Mouse (Mus musculus) intestine, embryonic 14.5 days (tissue): ENCODE results near the gene Tnnt3. TPM values are rescaled to one million over a fixed set of nuclear protein-coding genes. Genes with fewer than 3 reads are reported as not detected.
A peak's percentile ranks its signal among the peaks of the same experiment; 100 is the strongest.

ENCODE experiments used
- ATAC-seq: fragments of 200-750 bp; cut with Nextera tagmentation; replicated peaks from 2 replicates; pipeline ENCODE4 v1.8.0; 2017; ENCODE audit warnings: low read depth, moderate number of reproducible peaks, moderate TSS enrichment, moderate library complexity; ENCODE audit not compliant: low FRiP score, low TSS enrichment
- DNase-seq: peaks from one replicate; pipeline ENCODE4 v3.0.0-alpha.2; 2018; ENCODE audit warnings: low spot score
- H3K27ac ChIP-seq: fragments of 300-500 bp; sonication (generic); 2 replicates; pipeline ENCODE4 v1.5.1; 2014; ENCODE audit warnings: low read depth, mild to moderate bottlenecking, control low read depth
- H3K27me3 ChIP-seq: fragments of 300-500 bp; sonication (generic); replicated peaks from 2 replicates; pipeline ENCODE4 v1.6.1; 2014; ENCODE audit warnings: low read length, control low read depth; ENCODE audit not compliant: control insufficient read depth, insufficient read depth
- H3K36me3 ChIP-seq: fragments of 300-500 bp; sonication (generic); 2 replicates; pipeline ENCODE4 v1.6.1; 2014; ENCODE audit warnings: low read length, control low read depth; ENCODE audit not compliant: control insufficient read depth, insufficient read depth
- H3K4me1 ChIP-seq: fragments of 300-500 bp; sonication (generic); replicated peaks from 2 replicates; pipeline ENCODE4 v1.6.1; 2014; ENCODE audit warnings: low read length, control low read depth, mixed read lengths; ENCODE audit not compliant: control insufficient read depth, insufficient read depth
- H3K4me2 ChIP-seq: fragments of 300-500 bp; sonication (generic); 2 replicates; pipeline ENCODE4 v1.6.1; 2014; ENCODE audit warnings: low read length
- H3K4me3 ChIP-seq: fragments of 300-500 bp; sonication (generic); 2 replicates; pipeline ENCODE4 v1.5.1; 2014; ENCODE audit warnings: low read depth, low read length, control low read depth, mixed read lengths
- H3K9ac ChIP-seq: fragments of 300-500 bp; sonication (generic); 2 replicates; pipeline ENCODE4 v1.6.1; 2014; ENCODE audit warnings: mild to moderate bottlenecking, low read length
- H3K9me3 ChIP-seq: fragments of 300-500 bp; sonication (generic); 2 replicates; pipeline ENCODE4 v1.6.1; 2016; ENCODE audit warnings: low read length, control low read depth; ENCODE audit not compliant: control insufficient read depth
- WGBS: fragments of 180-500 bp; shearing (Covaris S2); extraction: QIAGEN DNeasy Blood & Tissue Kit; methylation state at CpG from one replicate; pipeline ENCODE4 v1.1.7; 2014; 5-methylcytosine and 5-hydroxymethylcytosine counted together
- polyA plus RNA-seq: library from polyadenylated mRNA; unstranded; fragments of >200 nt; fragmentation: Nextera tagmentation; extraction: Ambion mirVana; gene quantifications from 2 replicates; pipeline ENCODE4 v1.2.1, GENCODE M21; 2014

The Tnnt3 gene
- polyA plus RNA-seq, 1 experiment from 2014 or later = 2.4 TPM

GRCm38 (mm10) chr7:142478574-142478973, 20.1 kb upstream of the Tnnt3 start:
- peak overlapping the region; percentile 33; the same call in 1 of the 2 replicates for H3K27ac ChIP-seq
- 77% methylated on average over 2 of the region's 2 CpGs for WGBS
- H3K9ac ChIP-seq = no peak overlapping the region

DNA sequence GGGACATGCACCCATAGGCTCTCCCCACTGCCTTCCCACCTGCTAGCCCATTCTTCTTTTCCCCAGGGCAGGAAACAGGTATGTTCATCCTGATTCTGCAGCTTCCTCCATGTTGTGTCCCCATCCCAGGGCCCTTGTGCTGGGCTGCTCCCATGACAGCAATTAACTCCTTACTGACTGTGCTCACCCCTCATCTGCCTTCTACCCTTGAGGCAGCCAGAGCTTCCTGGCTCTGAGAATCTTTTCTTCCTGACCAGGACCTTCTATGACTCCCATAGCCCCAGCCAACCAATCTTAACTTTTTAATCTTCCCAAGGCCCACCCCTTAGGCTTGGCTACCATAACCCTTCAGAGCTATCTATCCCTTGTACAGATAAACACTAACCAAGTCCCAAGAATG, 19.3 kb upstream of the Tnnt3 start:
- H3K4me1 ChIP-seq = peaks cover 65% of the 10 kb centered on the region
- no peaks in the 10 kb centered on the region for H3K9me3 ChIP-seq
- no peak for ATAC-seq
- no peak overlapping the region for H3K4me2 ChIP-seq
- no peak overlapping the region for H3K4me3 ChIP-seq
- H3K27ac ChIP-seq = 0 out of 2 replicates have a peak overlapping the region, but pooled peaks have one; percentile 99
- H3K36me3 ChIP-seq = peaks cover 21% of the 10 kb centered on the region; the same call in 1 of the 2 replicates
- no peak for DNase-seq
- no peak overlapping the region for H3K9ac ChIP-seq
- no peaks in the 10 kb centered on the region for H3K27me3 ChIP-seq

More at GRCm38 (mm10) chr7:142478574-142478973, 20.1 kb upstream of the Tnnt3 start:
- peaks cover 17% of the 10 kb centered on the region; the same call in 1 of the 2 replicates for H3K36me3 ChIP-seq
- ATAC-seq (no peak), DNase-seq (no peak)
- peaks cover 65% of the 10 kb centered on the region for H3K4me1 ChIP-seq
- no peak overlapping the region for H3K4me3 ChIP-seq
- H3K27me3 ChIP-seq = no peaks in the 10 kb centered on the region
- no peaks in the 10 kb centered on the region for H3K9me3 ChIP-seq
- H3K4me2 ChIP-seq = peak overlapping the region; percentile 46

DNA sequence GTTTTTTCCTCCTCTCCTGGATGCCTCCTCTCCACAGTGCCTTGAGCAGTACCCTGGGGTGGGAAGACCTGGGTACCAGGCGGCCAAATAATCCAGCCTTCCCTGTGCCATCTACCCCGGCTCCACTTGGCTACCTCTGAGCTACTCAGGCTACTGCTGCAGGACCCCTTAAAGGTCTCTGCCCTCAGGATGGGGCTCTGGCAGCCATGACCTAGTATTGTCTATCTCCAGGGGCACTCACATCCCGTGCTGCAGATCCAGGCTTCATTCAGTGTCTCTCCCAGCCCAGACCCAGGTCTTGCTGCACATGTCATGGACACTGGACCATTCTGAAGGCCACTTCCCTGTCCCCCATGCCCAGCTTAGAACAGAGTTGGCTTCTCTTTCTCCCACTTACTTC, 18.8 kb upstream of the Tnnt3 start:
- H3K9ac ChIP-seq = no peak overlapping the region
- peak overlapping the region; percentile 99 for H3K27ac ChIP-seq
- no peaks in the 10 kb centered on the region for H3K27me3 ChIP-seq
- no peak overlapping the region for H3K4me2 ChIP-seq
- H3K9me3 ChIP-seq = no peaks in the 10 kb centered on the region
- 94% methylated on average over 3 of the region's 3 CpGs for WGBS
- H3K4me3 ChIP-seq = no peak overlapping the region
- ATAC-seq (no peak), DNase-seq (no peak)
- H3K36me3 ChIP-seq = peaks cover 26% of the 10 kb centered on the region
- H3K4me1 ChIP-seq = peaks cover 67% of the 10 kb centered on the region

GRCm38 (mm10) chr7:142480661-142481060, 18.0 kb upstream of the Tnnt3 start:
- 85% methylated on average over 3 of the region's 3 CpGs for WGBS
- peak overlapping the region; percentile 4; the same call in 1 of the 2 replicates for H3K4me2 ChIP-seq
- H3K27me3 ChIP-seq = no peaks in the 10 kb centered on the region
- no peak overlapping the region for H3K4me3 ChIP-seq
- no peaks in the 10 kb centered on the region for H3K9me3 ChIP-seq
- no peak for ATAC-seq
- no peak for DNase-seq
- peak overlapping the region; percentile 69 for H3K9ac ChIP-seq
- peak overlapping the region; percentile 99 for H3K27ac ChIP-seq
- H3K36me3 ChIP-seq = peaks cover 34% of the 10 kb centered on the region
- peaks cover 60% of the 10 kb centered on the region for H3K4me1 ChIP-seq

GRCm38 (mm10) chr7:142481186-142481567, 17.5 kb upstream of the Tnnt3 start:
- DNase-seq (peak; percentile 94), ATAC-seq (peak; percentile 6)
- Histone ChIP-seq H3K9ac (peak overlapping the region; percentile 69), H3K4me3 (peak overlapping the region; percentile 16), H3K27me3 (no peaks in the 10 kb centered on the region), H3K9me3 (no peaks in the 10 kb centered on the region), H3K4me2 (peak overlapping the region; percentile 57), H3K36me3 (peaks cover 39% of the 10 kb centered on the region), H3K4me1 (peaks cover 55% of the 10 kb centered on the region), H3K27ac (peak overlapping the region; percentile 99)
- 10% methylated on average over 5 of the region's 5 CpGs for WGBS

DNA sequence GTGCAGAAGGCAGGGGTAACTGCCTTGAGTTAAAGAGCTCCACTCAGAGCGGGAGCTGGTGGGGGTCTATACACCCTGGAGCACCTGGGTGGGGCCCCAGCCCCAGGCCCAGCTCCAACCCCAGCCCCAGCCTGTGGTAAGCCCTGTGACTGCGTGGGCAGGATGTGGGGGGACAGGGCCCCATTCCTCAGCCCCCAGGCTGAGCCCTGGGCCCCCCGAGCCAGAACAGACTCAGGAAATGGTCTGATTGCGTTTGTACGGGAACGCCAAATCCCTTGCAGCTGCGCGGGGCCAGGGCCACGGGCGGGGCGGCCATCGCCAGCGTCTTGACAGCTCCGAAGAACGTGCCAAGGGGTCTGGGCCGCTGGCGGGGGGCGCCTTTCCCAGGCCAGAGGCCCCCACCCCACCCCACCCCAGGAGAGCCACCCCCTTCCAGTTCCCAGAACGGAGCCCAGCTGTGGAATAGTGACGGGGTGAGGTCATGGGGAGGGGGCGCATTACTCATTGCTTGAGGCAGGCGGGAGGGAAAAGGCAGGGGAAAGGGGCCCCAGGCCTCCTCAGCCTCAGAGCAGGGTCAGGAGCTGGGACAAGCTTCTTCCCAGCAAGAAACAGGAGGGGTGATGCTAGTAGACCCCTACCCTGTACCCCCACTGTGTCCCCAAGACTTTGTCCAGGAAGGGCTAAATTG, 16.9 kb upstream of the Tnnt3 start:
- H3K4me1 ChIP-seq = peaks cover 59% of the 10 kb centered on the region
- peak overlapping the region; percentile 57 for H3K4me2 ChIP-seq
- H3K4me3 ChIP-seq = peak overlapping the region; percentile 16
- peaks cover 41% of the 10 kb centered on the region for H3K36me3 ChIP-seq
- no peaks in the 10 kb centered on the region for H3K27me3 ChIP-seq
- 1% methylated on average over 21 of the region's 22 CpGs for WGBS
- peak overlapping the region; percentile 69 for H3K9ac ChIP-seq
- peak; percentile 92 for DNase-seq
- peak; percentile 78 for ATAC-seq
- H3K27ac ChIP-seq = peak overlapping the region; percentile 99
- no peaks in the 10 kb centered on the region for H3K9me3 ChIP-seq

DNA sequence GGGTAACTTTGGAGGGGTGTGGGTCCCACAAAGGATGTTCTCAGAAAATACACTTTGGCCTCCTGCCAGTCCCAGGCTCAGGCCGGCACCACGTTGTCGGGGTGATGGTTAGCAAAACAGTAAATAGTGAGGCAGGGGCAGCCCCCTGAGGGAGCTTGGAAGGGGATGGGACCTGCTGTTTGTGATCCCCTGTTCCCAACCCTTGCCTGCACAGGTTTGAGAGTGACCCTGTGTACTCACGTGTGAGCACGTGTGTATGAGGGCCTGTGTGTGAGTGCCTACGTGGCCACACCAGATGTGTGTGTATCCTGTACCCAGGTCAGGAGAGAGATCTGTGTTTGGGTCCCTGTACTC, 16.4 kb upstream of the Tnnt3 start:
- WGBS = 15% methylated on average over 6 of the region's 6 CpGs
- Histone ChIP-seq H3K9me3 (no peaks in the 10 kb centered on the region), H3K27me3 (no peaks in the 10 kb centered on the region), H3K4me1 (peaks cover 64% of the 10 kb centered on the region), H3K27ac (peak overlapping the region; percentile 99), H3K9ac (peak overlapping the region; percentile 69), H3K36me3 (peaks cover 38% of the 10 kb centered on the region), H3K4me2 (peak overlapping the region; percentile 57), H3K4me3 (0 out of 2 replicates have a peak overlapping the region, but pooled peaks have one; percentile 16)
- no peak for DNase-seq
- ATAC-seq = peak; percentile 42

- 18% methylated on average over 11 of the region's 11 CpGs for WGBS
- H3K27me3 ChIP-seq = no peaks in the 10 kb centered on the region
- H3K36me3 ChIP-seq = peaks cover 36% of the 10 kb centered on the region
- ATAC-seq (peak; percentile 42), DNase-seq (no peak)
- H3K4me1 ChIP-seq = peaks cover 67% of the 10 kb centered on the region
- H3K27ac ChIP-seq = peak overlapping the region; percentile 99
- H3K9me3 ChIP-seq = no peaks in the 10 kb centered on the region
- no peak overlapping the region for H3K4me2 ChIP-seq
- peak overlapping the region; percentile 69 for H3K9ac ChIP-seq
- no peak overlapping the region for H3K4me3 ChIP-seq
Measured at GRCm38 (mm10) chr7:142483136-142483535, 15.5 kb upstream of the Tnnt3 start.

- no peak overlapping the region for H3K4me3 ChIP-seq
- whole genome bisulfite sequencing = 72% methylated on average over 12 of the region's 12 CpGs
- H3K4me1 ChIP-seq = peaks cover 61% of the 10 kb centered on the region
- H3K27me3 ChIP-seq = no peaks in the 10 kb centered on the region
- DNase-seq = no peak
- no peaks in the 10 kb centered on the region for H3K9me3 ChIP-seq
- H3K9ac ChIP-seq = no peak overlapping the region
- no peak for ATAC-seq
- H3K36me3 ChIP-seq = peaks cover 51% of the 10 kb centered on the region
- peak overlapping the region; percentile 99 for H3K27ac ChIP-seq
- H3K4me2 ChIP-seq = no peak overlapping the region
Measured at GRCm38 (mm10) chr7:142484780-142485179, 13.9 kb upstream of the Tnnt3 start.
